Mouse (Mus musculus) gastrocnemius, postnatal 25 days (tissue): ENCODE measurements around the gene Agpat3. TPM values are rescaled to one million over a fixed set of nuclear protein-coding genes. Genes with fewer than 3 reads are reported as not detected.

ENCODE experiments used
- microRNA-seq, 2 experiments: library from miRNA; unstranded; fragments of <30 nt; microRNA quantifications; one replicate each; pipeline ENCODE4 v1.2.0; 2021; ENCODE audit warnings: borderline replicate concordance in 2 of 2
- total RNA-seq, 2 experiments: library from RNA; stranded (reverse); gene quantifications; 1 replicate in 1 of 2; 2 replicates in 1 of 2; pipeline ENCODE4 v1.2.3; 2021

Agpat3 gene
- total RNA-seq, 2 experiments from 2014 or later, result 120 to 123 TPM

Small RNA genes lying within 50 kb of the gene (microRNA-seq; reads per million reads assigned to microRNA genes)
- gene Mir7659, result 0 reads per million in 2 experiments

Other genes starting within 250 kb of the Agpat3 start
- gene D10Jhu81e, start 182.7 kb downstream of the Agpat3 start, total RNA-seq, result 100 to 1,000 TPM; 225 to 235 TPM
- 1 to 10 TPM; 7.6 to 8.3 TPM for gene Pwp2, start 167.3 kb downstream of the Agpat3 start, total RNA-seq
- gene Trappc10, start 107.8 kb downstream of the Agpat3 start, total RNA-seq, result 10 to 100 TPM; 31.0 to 32.9 TPM
- gene Rrp1, start 60.6 kb upstream of the Agpat3 start, total RNA-seq, result 10 to 100 TPM; 58.8 to 62.0 TPM
- gene Cstb, start 73.2 kb upstream of the Agpat3 start, total RNA-seq, result 10 to 100 TPM; 12.5 to 17.1 TPM
- 1 to 10 TPM; 7.6 to 7.7 TPM for gene Pdxk, start 112.5 kb upstream of the Agpat3 start, total RNA-seq
- not detected for gene Olfr1358, start 164.9 kb upstream of the Agpat3 start, total RNA-seq
- gene Ilvbl, start 221.9 kb upstream of the Agpat3 start, total RNA-seq, result 10 to 100 TPM; 10.0 to 13.4 TPM
- 1 to 10 TPM; 3.8 to 5.2 TPM for gene Syde1, start 239.5 kb upstream of the Agpat3 start, total RNA-seq